Mouse (Mus musculus) ES-Bruce4 (cell line): Measurements from ENCODE around the gene Spaca4. TPM values are rescaled to one million over a fixed set of nuclear protein-coding genes. Genes with fewer than 3 reads are reported as not detected.

Experiments
- H3K27ac ChIP-seq: 2 replicates; pipeline ENCODE4 v1.5.1; 2012; ENCODE audit warnings: low read length, inconsistent platforms; ENCODE audit not compliant: insufficient read depth
- H3K27me3 ChIP-seq: 2 replicates; pipeline ENCODE4 v1.6.1; 2012; ENCODE audit warnings: mild to moderate bottlenecking, low read length, inconsistent platforms; ENCODE audit not compliant: control insufficient read depth, poor library complexity, insufficient read depth, severe bottlenecking
- H3K36me3 ChIP-seq: 2 replicates; pipeline ENCODE4 v1.6.1; 2012; ENCODE audit warnings: inconsistent platforms, mild to moderate bottlenecking, low read length, moderate library complexity; ENCODE audit not compliant: control insufficient read depth, poor library complexity, insufficient read depth, severe bottlenecking
- H3K4me1 ChIP-seq: one replicate; pipeline ENCODE4 v1.8.1; 2011; ENCODE audit warnings: low read length; ENCODE audit not compliant: control insufficient read depth, insufficient read depth
- H3K4me3 ChIP-seq: 2 replicates; pipeline ENCODE4 v1.5.1; 2011; ENCODE audit warnings: low read depth, mild to moderate bottlenecking, low read length
- H3K9ac ChIP-seq: 2 replicates; pipeline ENCODE4 v1.6.1; 2012; ENCODE audit warnings: low read depth, mild to moderate bottlenecking, inconsistent platforms; ENCODE audit not compliant: poor library complexity, severe bottlenecking
- H3K9me3 ChIP-seq: replicated peaks from 2 replicates; pipeline ENCODE4 v1.6.1; 2012; ENCODE audit warnings: mild to moderate bottlenecking, low read length, inconsistent platforms; ENCODE audit not compliant: control insufficient read depth, poor library complexity, insufficient read depth, severe bottlenecking
- CTCF ChIP-seq: IDR thresholded peaks from one replicate; pipeline ENCODE4 v1.8.1; 2011; ENCODE audit warnings: low read depth, low read length
- EP300 ChIP-seq: IDR thresholded peaks from 2 replicates; pipeline ENCODE4 v1.6.1; 2011; ENCODE audit warnings: low read depth, low read length; ENCODE audit not compliant: insufficient read depth
- POLR2A ChIP-seq: IDR thresholded peaks from one replicate; pipeline ENCODE4 v1.8.1; 2011; ENCODE audit warnings: low read length; ENCODE audit not compliant: insufficient read depth
- polyA plus RNA-seq: library from polyadenylated mRNA; stranded (reverse); fragments of >200 nt; gene quantifications from 2 replicates; pipeline ENCODE4 v1.2.4, GENCODE M21; 2011; ENCODE audit warnings: low read depth; ENCODE audit not compliant: missing spikeins, insufficient read depth, insufficient read length

Spaca4 gene
- polyA plus RNA-seq = not detected in 2 replicates

DNA sequence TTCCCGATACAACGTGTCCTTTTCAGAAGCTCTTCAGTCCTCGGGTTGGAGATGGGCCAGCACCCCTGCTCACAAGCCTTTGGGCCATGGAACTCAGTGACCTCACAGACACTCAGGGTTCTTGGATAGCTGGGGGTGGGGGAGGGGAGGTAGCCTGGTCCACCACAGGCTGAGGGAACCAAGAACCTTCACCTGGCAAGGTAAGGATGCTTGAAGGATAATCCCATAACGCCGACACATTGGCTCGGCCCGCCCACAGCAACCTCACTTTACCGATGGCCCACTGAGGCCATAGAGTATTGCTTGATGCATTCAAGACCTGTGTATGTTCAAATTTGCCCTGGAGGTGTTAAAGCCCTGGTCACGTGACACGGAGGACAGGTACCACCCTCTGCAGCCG is at the start of gene Spaca4:
Gene Spaca4, minus strand, starts transcription at position 101 of the 400 bp plus-strand sequence.
- H3K27ac ChIP-seq = no peak within 1 kb of the TSS
- no peak for TF ChIP-seq EP300
- no peak for TF ChIP-seq POLR2A
- no peak for TF ChIP-seq CTCF
- peaks cover 3% of the 10 kb centered on the region for H3K4me1 ChIP-seq
- peaks cover 12% of the 10 kb centered on the region; the same call in 1 of the 2 replicates for H3K36me3 ChIP-seq
- H3K9ac ChIP-seq = no peak within 1 kb of the TSS
- H3K4me3 ChIP-seq = no peak within 1 kb of the TSS
- no peaks in the 10 kb centered on the region for H3K27me3 ChIP-seq
- no peaks in the 10 kb centered on the region for H3K9me3 ChIP-seq

- Histone ChIP-seq H3K9ac (no peak overlapping the region), H3K9me3 (no peaks in the 10 kb centered on the region), H3K4me3 (no peak overlapping the region), H3K36me3 (no peaks in the 10 kb centered on the region), H3K4me1 (no peaks in the 10 kb centered on the region), H3K27me3 (no peaks in the 10 kb centered on the region), H3K27ac (no peak overlapping the region)
- no peak for TF ChIP-seq POLR2A
- TF ChIP-seq EP300 = no peak
- TF ChIP-seq CTCF = no peak
Observed at GRCm38 (mm10) chr7:45775237-45775636, 49.6 kb upstream of the Spaca4 start.

GRCm38 (mm10) chr7:45771101-45771500 is 45.5 kb upstream of the Spaca4 start:
- H3K27ac ChIP-seq = no peak overlapping the region
- H3K9ac ChIP-seq = no peak overlapping the region
- H3K4me1 ChIP-seq = peaks cover 3% of the 10 kb centered on the region
- H3K36me3 ChIP-seq = no peaks in the 10 kb centered on the region
- no peaks in the 10 kb centered on the region for H3K9me3 ChIP-seq
- TF ChIP-seq EP300 (no peak), CTCF (no peak)
- H3K27me3 ChIP-seq = no peaks in the 10 kb centered on the region
- H3K4me3 ChIP-seq = no peak overlapping the region

DNA sequence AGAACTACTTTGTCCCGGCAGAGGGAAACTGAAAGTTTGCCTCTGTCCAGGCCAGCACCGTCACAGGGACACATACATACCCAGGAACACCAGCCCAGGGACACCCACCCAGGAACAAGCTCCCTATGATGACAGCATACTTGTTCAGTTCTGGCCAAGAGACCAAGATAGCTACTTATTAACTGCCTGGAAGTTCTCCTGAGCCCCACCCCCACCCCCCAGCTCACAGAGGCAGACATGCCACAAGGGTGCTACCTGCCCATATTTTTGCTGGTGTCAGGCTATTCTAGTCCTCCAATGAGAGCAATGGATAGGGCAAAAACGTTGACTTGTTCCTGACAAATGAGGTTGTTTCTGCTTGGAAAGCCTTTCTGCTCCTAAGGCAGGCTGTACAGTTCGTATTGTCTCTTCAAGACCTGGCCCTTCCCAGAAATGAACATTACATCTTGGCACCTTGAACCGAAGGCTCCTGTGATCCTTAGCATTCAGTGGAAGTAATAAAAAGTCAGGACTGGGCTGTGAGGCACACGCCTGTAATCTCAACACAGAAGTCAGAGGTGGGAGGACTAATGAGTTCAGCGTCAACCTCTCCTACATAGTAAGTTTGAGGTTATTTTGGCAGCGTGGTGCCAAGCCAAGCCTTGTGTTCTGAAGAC is 44.9 kb upstream of the Spaca4 start:
- Histone ChIP-seq H3K9ac (no peak overlapping the region), H3K4me1 (peaks cover 4% of the 10 kb centered on the region), H3K4me3 (no peak overlapping the region), H3K27me3 (no peaks in the 10 kb centered on the region), H3K9me3 (no peaks in the 10 kb centered on the region), H3K36me3 (no peaks in the 10 kb centered on the region), H3K27ac (no peak overlapping the region)
- TF ChIP-seq POLR2A (no peak), CTCF (no peak), EP300 (no peak)

DNA sequence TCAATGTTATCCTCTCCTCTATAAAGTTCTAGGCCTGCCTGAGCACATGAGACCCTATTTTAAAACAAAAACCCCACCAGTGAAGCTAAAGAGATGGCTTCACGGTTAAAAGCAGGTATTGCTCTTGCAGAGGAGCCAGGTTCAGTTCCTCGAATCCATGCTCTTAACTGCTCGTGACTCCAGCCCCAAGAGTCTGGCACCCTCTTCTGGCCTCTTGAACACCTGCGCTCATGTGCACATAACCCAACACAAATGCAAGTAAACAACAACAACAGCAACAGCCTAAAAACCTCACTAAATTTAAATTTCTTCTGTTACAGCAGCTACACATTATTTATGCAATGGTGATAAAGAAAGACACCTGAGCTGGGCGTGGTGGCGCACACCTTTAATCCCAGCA is 41.9 kb upstream of the Spaca4 start:
- TF ChIP-seq CTCF = peak; percentile 40
- TF ChIP-seq POLR2A = no peak
- H3K27ac ChIP-seq = no peak overlapping the region

GRCm38 (mm10) chr7:45766764-45767163 is 41.2 kb upstream of the Spaca4 start:
- no peak overlapping the region for H3K27ac ChIP-seq
- H3K4me1 ChIP-seq = peaks cover 4% of the 10 kb centered on the region

More for the DNA sequence above, 41.9 kb upstream of the Spaca4 start:
- Histone ChIP-seq H3K36me3 (no peaks in the 10 kb centered on the region), H3K9me3 (no peaks in the 10 kb centered on the region), H3K27me3 (no peaks in the 10 kb centered on the region), H3K4me3 (no peak overlapping the region), H3K9ac (no peak overlapping the region), H3K4me1 (peaks cover 4% of the 10 kb centered on the region)

More at GRCm38 (mm10) chr7:45766764-45767163, 41.2 kb upstream of the Spaca4 start:
- H3K27me3 ChIP-seq = no peaks in the 10 kb centered on the region
- H3K9ac ChIP-seq = no peak overlapping the region
- no peak overlapping the region for H3K4me3 ChIP-seq
- H3K9me3 ChIP-seq = no peaks in the 10 kb centered on the region
- H3K36me3 ChIP-seq = no peaks in the 10 kb centered on the region
- TF ChIP-seq POLR2A = no peak
- no peak for TF ChIP-seq EP300
- no peak for TF ChIP-seq CTCF
